Mouse (Mus musculus) layer of hippocampus, adult 9-11 months (tissue): ENCODE measurements around the gene Crat.

Experiments
- DNase-seq: peaks from one replicate; pipeline ENCODE4 v3.0.0; 2022

Crat gene

DNA sequence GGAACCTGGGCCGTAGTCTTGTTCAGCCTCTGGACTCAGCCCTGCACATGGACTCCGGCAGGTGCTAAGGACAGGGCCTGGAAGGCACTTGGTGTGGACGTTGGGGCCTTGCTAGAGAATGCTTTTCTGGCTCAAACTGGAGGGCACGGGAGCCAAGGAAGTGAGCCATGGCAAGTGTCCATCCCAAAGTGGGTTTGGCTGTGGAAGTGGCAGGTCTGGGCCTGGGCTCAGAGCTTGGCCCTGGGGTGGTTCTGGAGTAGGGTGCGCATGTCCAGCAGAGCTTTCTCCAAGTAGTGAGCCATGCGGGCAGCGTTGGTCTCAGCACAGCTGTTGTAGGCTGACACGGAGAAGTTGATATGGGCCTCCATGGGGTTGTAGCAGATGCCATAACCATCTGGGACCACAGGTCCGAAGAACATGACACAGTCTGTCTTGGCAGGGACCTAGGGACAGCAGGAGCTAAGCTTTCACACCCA is 13.2 kb downstream of the Crat start:
- DNase-seq: no peak

- no peak for DNase-seq
These were observed 14.0 kb downstream of the Crat start for GRCm38 (mm10) chr2:30401581-30401980.

GRCm38 (mm10) chr2:30399191-30400171 is 16.1 kb downstream of the Crat start:
- no peak for DNase-seq

- no peak for DNase-seq
These were observed 17.6 kb downstream of the Crat start for GRCm38 (mm10) chr2:30397986-30398512.

GRCm38 (mm10) chr2:30396246-30396645 is 19.4 kb downstream of the Crat start:
- no peak for DNase-seq

DNA sequence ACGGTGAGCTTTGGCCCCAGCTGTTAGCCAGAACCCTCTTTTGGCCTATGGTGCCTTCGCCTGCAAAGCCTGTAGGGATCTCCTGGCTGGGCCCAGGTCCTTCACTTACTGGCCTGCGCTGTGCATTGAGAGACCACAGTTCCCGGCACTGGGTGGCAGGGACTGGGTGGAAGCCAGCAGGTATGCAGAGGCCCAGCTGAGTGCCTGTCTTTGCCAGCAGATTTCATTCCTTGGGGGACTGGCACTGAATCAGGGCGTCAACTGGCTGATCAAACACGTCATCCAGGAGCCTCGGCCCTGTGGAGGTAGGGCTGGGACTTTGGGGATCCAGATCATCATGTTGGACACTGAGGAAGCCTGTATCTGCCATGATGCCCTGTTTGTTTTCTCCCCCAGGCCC is 19.9 kb downstream of the Crat start:
- no peak for DNase-seq

DNA sequence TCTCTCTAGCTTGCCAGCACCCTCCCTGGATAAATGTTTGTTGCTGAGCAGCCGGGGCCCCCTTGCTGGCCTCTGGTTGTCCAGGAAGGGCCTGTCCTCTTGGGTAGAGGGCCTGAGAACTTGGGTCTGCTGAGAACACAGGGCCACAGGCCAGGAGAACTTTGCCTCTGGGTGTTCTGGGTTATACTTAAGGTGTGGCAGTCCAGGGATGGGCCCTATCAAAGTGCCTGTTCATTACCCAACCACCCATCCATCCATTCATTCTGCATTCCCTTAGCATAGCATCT is 22.3 kb downstream of the Crat start:
- no peak for DNase-seq

GRCm38 (mm10) chr2:30392577-30393369 is 22.8 kb downstream of the Crat start:
- peak; percentile 77 for DNase-seq

GRCm38 (mm10) chr2:30392114-30392576 is 23.5 kb downstream of the Crat start, which contains the start of gene Dolpp1:
TSS of gene Dolpp1 (plus strand) at chr2:30392254.
- DNase-seq: peak; percentile 100

GRCm38 (mm10) chr2:30389000-30389399 is 26.6 kb downstream of the Crat start:
- DNase-seq: no peak

DNA sequence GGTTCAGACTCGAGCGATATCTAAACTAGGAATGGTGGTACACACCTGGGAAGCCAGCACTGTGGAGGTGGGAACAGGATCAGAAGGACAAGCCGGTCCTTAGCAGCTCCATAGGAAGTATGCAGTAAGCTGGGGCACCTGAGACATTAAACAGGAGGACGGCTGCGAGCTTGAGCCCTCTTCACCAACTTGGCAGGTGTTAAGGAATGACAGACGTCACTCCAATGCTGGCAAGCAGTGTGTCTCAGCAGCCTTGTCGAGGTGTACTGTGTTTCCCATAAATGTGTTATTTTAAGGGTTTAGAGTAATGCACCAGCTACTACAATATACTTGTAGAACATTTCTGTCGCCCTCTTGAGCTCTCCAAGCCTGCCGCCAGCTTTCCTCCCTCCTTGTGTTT is 28.7 kb downstream of the Crat start:
- no peak for DNase-seq

DNA sequence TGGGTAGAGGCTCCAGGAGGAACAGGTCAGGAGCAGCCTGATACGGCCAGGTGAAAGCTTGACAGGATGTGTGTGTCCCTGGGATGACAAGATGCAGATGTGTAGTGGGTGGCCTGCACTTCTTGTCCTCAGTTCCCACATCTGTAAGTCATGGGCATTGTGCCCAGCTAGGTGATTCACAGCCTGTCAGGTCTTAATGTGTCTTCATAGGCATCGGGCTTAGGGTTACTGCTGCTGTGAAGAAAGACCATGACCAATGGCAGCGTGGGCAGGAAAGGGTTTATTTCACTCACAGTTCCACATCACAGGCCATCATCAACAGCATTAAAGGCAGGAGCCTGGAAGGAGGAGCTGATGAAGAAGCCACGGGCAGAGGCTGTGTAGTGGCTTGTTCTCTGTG is 30.0 kb downstream of the Crat start:
- DNase-seq: no peak

GRCm38 (mm10) chr2:30384814-30385213 is 30.8 kb downstream of the Crat start:
- peak; percentile 71 for DNase-seq

DNA sequence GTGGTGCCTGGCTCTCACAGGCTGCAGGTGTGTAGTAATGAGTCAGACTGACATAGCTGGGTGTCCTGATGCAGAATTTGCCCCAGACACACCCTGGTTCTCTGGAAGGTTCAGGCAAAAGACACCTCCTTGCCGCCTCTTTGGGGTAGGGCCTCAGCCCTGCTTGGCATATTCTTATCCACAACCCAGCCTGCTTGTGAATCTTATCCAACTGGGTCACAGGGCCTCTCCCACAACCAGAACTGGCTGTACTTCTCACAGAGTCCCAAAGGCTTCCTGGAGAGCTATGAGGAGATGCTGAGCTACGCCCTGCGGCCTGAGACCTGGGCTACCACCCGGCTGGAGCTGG is 34.3 kb downstream of the Crat start:
- DNase-seq: no peak

- DNase-seq: no peak
These were observed 34.8 kb downstream of the Crat start for GRCm38 (mm10) chr2:30380564-30381376.

GRCm38 (mm10) chr2:30379307-30379706 is 36.3 kb downstream of the Crat start:
- no peak for DNase-seq

DNA sequence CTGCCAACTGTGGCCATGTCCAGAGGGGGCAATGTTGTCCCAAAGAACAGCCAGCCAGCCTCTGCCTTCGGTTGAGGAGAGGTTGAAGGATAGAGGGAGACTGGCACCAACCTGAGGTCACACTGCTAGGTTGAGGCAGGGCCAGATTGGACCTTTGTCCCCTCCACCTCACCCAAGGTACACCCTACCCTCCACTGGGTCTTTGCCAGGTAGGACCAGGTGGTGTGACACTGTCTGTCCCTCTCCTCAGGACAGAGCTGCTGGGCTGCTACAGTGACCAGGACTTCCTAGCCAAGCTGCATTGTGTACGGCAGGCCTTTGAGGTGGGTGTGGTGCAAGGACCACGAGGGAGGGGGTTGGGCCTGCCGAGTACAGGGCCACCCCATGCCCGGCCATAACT is 37.9 kb downstream of the Crat start:
- DNase-seq: no peak

DNA sequence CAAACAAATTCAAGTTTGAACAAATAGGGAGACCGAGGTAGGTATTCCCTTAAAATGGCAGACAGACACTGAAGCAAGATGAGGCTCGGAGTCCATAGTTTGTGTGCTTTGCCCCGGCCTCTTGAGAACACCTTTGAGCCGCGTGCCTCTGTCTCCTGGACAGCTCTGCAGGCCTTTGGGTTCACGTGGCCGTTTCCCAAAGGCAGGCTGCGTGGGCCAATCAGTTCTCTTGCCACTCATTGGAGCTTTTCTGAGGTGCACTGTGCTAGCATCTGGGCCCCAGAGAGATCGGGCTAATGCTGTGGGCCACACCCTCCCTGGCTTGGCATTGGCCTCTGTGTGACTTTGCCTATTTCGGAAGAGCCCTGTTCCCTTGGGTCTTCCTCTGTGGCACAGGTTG is 39.7 kb downstream of the Crat start:
- DNase-seq: no peak

- DNase-seq: no peak
These were observed 42.9 kb downstream of the Crat start for GRCm38 (mm10) chr2:30372726-30373125.

GRCm38 (mm10) chr2:30371544-30371943 is 44.1 kb downstream of the Crat start:
- no peak for DNase-seq

- DNase-seq: no peak
These were observed 49.4 kb downstream of the Crat start for GRCm38 (mm10) chr2:30366203-30366602.

DNA sequence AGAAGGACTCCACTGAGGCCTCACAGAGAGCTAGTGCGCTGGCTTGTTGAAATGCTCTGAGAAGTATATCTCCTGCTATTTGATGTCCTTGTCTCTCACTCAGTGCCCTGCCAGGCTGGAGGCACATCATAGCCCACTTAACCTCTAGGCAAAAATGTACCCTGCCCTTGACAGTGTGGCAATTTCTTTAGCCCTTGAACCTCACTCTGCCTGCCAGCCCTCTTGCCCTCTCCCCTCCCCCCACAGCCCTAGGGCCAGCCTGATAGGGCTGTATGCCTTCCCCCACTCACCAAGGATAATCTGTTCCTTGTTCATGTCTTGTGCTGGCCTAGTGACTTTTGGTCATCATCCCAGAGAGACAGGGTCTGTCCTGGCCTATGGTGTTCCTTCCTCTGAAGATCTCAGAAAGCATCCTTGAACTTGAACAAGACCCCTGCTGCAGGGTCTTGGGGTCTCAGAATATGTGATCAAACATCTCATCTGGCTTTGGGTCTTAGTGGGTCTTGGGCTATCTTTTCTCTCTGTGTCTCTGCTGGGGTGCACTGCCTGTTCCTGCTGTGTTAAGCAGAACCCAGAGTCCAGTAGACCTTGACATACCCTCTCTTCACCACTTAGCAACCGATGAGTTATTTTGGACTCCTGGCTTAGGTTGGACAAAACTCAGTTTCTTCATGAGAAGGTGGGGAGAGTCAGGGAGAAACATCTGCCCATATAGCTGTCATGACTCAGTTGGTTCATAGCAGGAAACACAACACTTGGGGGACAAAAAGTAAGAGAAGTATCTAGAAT is 50.1 kb downstream of the Crat start:
- DNase-seq: no peak
